22 mouse cellular contexts compared by ENCODE assay signal in the genomic region with DNA sequence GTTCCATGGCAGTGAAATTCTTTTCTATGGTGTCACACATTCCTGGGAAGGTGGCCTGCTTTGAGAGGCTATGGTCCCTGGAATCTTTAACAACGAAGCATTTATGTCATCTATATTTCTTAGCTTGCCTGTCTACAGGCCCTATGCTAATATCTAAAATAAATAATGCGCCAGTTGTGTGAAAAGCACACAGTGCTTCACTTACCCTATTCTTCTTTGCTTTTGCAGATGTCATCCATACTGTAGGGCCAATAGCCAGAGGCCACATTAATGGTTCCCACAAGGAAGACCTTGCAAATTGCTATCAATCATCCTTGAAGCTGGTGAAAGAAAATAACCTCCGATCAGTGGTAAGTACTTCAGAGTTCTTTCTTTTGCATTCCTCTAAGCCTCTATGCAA.
DNase-seq lines count a peak whose midpoint lies in the region; ATAC-seq lines count a peak whose summit lies in the region.
"Had no signal": no experiment of that assay in that cellular context is flagged by ENCODE, and none has a peak within 500 bp of the region (broad histone marks: within the 10 kb centered on the region; RNA-seq: fewer than 3 reads in every experiment).

No protein-coding gene starts in this region.

- H3K27me3 ChIP-seq in forebrain, embryonic 12.5 days = no peaks in the 10 kb centered on the region
- H3K27me3 ChIP-seq in forebrain, embryonic 16.5 days (replicated peaks; ENCODE audit: control insufficient read depth, insufficient read depth, low read length) = no peaks in the 10 kb centered on the region
- no peaks in the 10 kb centered on the region for H3K27me3 ChIP-seq in neural tube, embryonic 11.5 days (ENCODE audit: control insufficient read depth, insufficient read depth, low read length)
- H3K27me3 ChIP-seq: embryonic facial prominence, embryonic 12.5 days; heart, embryonic 15.5 days; hindbrain, embryonic 13.5 days; Patski had no signal

- peak; percentile 15 for DNase-seq in embryo, embryonic 10.5 days (ENCODE audit: low spot score)
- DNase-seq in embryo, embryonic 10 days (ENCODE audit: low spot score) = no peak
- no peak for DNase-seq in neural tube, embryonic 11.5 days (ENCODE audit: low spot score)
- DNase-seq in neural tube, embryonic 10.5 days (ENCODE audit: extremely low spot score, low spot score) = no peak
- DNase-seq in cerebellum, adult 9-10 months = no peak
- no peak for DNase-seq in lung, postnatal 10 days
- DNase-seq: adrenal gland, adult 2 months; adrenal gland, postnatal 25 days; cerebellum, adult 2 months; cerebellum, postnatal 14 days; gastrocnemius, postnatal 14 days; heart, adult 2 months; heart, postnatal 14 days; kidney, adult 11 months had no signal

- WGBS in forebrain, embryonic 12.5 days = 42% methylated on average over 3 of the region's 3 CpGs
- WGBS in forebrain, embryonic 16.5 days = 38% methylated on average over 3 of the region's 3 CpGs
- 61% methylated on average over 3 of the region's 3 CpGs for WGBS in neural tube, embryonic 11.5 days

- no peaks in the 10 kb centered on the region for H3K9me3 ChIP-seq in forebrain, embryonic 12.5 days
- no peaks in the 10 kb centered on the region for H3K9me3 ChIP-seq in forebrain, embryonic 16.5 days (ENCODE audit: control insufficient read depth, low read length)
- no peaks in the 10 kb centered on the region for H3K9me3 ChIP-seq in neural tube, embryonic 11.5 days (ENCODE audit: control insufficient read depth, low read length)
- H3K9me3 ChIP-seq: embryonic facial prominence, embryonic 12.5 days; heart, embryonic 15.5 days; hindbrain, embryonic 13.5 days had no signal

- H3K4me1 ChIP-seq in forebrain, embryonic 12.5 days = peaks cover 6% of the 10 kb centered on the region; the same call in 1 of the 2 replicates
- 0 out of 2 replicates have a peak, but pooled peaks cover 2% of the 10 kb centered on the region for H3K4me1 ChIP-seq in forebrain, embryonic 16.5 days (replicated peaks; ENCODE audit: control insufficient read depth, insufficient read depth, low read length)
- H3K4me1 ChIP-seq in neural tube, embryonic 11.5 days (ENCODE audit: control insufficient read depth, insufficient read depth, low read length) = no peaks in the 10 kb centered on the region
- H3K4me1 ChIP-seq: embryonic facial prominence, embryonic 12.5 days; heart, embryonic 15.5 days; hindbrain, embryonic 13.5 days had no signal

- 0 out of 2 replicates have a peak overlapping the region, but pooled peaks have one; percentile 3 for H3K27ac ChIP-seq in forebrain, embryonic 12.5 days
- H3K27ac ChIP-seq in forebrain, embryonic 16.5 days (ENCODE audit: low read length) = no peak overlapping the region
- H3K27ac ChIP-seq in neural tube, embryonic 11.5 days (ENCODE audit: low read depth, low read length) = no peak overlapping the region
- H3K27ac ChIP-seq: embryonic facial prominence, embryonic 12.5 days; heart, adult 2 months; heart, embryonic 15.5 days; hindbrain, embryonic 13.5 days; hindbrain, postnatal 0 days had no signal

- H3K4me2 ChIP-seq in forebrain, embryonic 12.5 days = no peak overlapping the region
- no peak overlapping the region for H3K4me2 ChIP-seq in forebrain, embryonic 16.5 days (ENCODE audit: low read length)
- no peak overlapping the region for H3K4me2 ChIP-seq in neural tube, embryonic 11.5 days (ENCODE audit: low read depth)
- H3K4me2 ChIP-seq: embryonic facial prominence, embryonic 12.5 days; heart, embryonic 11.5 days; heart, embryonic 15.5 days; hindbrain, embryonic 13.5 days had no signal

- no peak overlapping the region for H3K4me3 ChIP-seq in forebrain, embryonic 12.5 days (replicated peaks)
- no peak overlapping the region for H3K4me3 ChIP-seq in forebrain, embryonic 16.5 days (replicated peaks; ENCODE audit: low read length)
- H3K4me3 ChIP-seq in neural tube, embryonic 11.5 days (ENCODE audit: low read depth, low read length) = no peak overlapping the region
- H3K4me3 ChIP-seq: embryonic facial prominence, embryonic 12.5 days; heart, adult 2 months; heart, embryonic 15.5 days; hindbrain, embryonic 13.5 days had no signal

- peak; percentile 53; the same call in 1 of the 2 replicates for ATAC-seq in forebrain, embryonic 12.5 days (ENCODE audit: low FRiP score)
- no peak for ATAC-seq in forebrain, embryonic 16.5 days
- peak; percentile 25; the same call in 1 of the 2 replicates for ATAC-seq in neural tube, embryonic 11.5 days (ENCODE audit: insufficient read depth, low FRiP score, low TSS enrichment)
- ATAC-seq: hindbrain, postnatal 0 days; Patski had no signal

- H3K9ac ChIP-seq in forebrain, embryonic 12.5 days = no peak overlapping the region
- H3K9ac ChIP-seq in forebrain, embryonic 16.5 days (replicated peaks; ENCODE audit: low read depth, low read length) = no peak overlapping the region
- no peak overlapping the region for H3K9ac ChIP-seq in neural tube, embryonic 11.5 days (ENCODE audit: low read length)
- H3K9ac ChIP-seq: embryonic facial prominence, embryonic 12.5 days; heart, embryonic 15.5 days; hindbrain, embryonic 13.5 days had no signal

- H3K36me3 ChIP-seq in forebrain, embryonic 12.5 days (replicated peaks) = no peaks in the 10 kb centered on the region
- H3K36me3 ChIP-seq in forebrain, embryonic 16.5 days (ENCODE audit: control insufficient read depth, insufficient read depth) = no peaks in the 10 kb centered on the region
- no peaks in the 10 kb centered on the region for H3K36me3 ChIP-seq in neural tube, embryonic 11.5 days (ENCODE audit: control insufficient read depth, insufficient read depth, low read length)
- H3K36me3 ChIP-seq: embryonic facial prominence, embryonic 12.5 days; heart, embryonic 15.5 days; hindbrain, embryonic 13.5 days had no signal
